Mouse (Mus musculus) leukemia stem cell, adult 10-12 weeks (primary cell): Measurements from ENCODE around the gene Shtn1. TPM values are rescaled to one million over a fixed set of nuclear protein-coding genes. Genes with fewer than 3 reads are reported as not detected.

ENCODE experiments used
- polyA plus RNA-seq: library from polyadenylated mRNA; stranded (reverse); fragments of >175 nt; gene quantifications from 2 replicates; pipeline ENCODE4 v1.2.3, GENCODE M21; 2012; ENCODE audit warnings: low replicate concordance

The Shtn1 gene
- 0.48 and 0.60 TPM in 2 replicates for polyA plus RNA-seq

GRCm38 (mm10) chr19:59075472-59076101, at the start of gene Shtn1:
Gene Shtn1, minus strand, starts transcription at chr19:59076100.

DNA sequence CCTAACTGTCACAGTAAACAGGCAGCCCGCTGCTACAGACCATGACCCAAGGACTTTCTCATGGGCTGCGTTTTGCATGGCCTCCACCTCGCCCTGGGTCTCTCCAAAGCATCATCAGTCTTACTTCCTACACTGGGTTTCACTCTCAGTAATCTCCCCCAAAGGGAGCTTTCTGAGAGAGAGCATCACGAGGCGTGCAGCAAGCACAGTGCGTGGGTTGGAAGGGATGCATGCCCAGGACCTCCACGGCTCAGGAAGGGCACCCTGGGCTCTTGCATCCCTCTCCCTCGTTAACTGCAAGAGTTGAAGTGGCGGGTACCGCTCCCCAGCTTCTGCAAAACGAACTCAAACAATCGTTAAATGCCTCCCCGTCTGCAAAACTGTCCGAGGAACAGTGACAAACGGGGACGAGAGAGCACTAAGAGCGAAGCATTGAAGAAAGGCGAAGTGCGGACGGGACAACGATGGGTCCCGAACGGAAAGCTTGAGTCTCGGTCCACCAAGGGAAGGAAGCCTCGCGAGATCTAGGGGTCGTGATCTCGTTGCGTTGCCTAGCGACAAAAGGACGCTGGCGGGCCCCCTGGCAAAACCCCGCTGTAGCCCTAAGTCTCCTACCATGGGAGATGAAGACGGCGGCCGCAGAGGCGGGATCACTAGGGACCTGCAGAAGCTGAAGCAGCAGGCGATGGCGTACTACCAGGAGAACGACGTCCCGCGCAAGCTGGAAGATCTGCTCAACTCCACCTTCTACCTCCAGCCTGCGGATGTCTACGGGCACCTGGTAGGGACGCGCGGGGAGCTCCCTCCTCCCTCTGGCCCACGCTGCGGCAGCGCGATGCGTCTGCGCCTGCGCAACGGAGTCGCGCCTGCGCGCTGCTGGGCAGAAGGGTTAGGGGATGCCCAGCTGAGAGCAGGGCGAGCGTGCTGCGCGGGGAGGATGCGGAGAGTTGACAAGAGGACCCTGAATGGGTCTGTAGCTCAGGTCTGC, 132.8 kb downstream of the Shtn1 start, which contains the start of the genes Eno4 and Hspa12a:
Gene Eno4 (plus strand): TSS at position 585 of the 988 bp plus-strand sequence.
Gene Hspa12a (minus strand): TSS at position 814 of the 988 bp plus-strand sequence.

Other genes with a start within 250 kb of the Shtn1 start
- gene Eno4, start 132.7 kb downstream of the Shtn1 start, polyA plus RNA-seq = not detected in 2 replicates
- gene Hspa12a, start 132.4 kb downstream of the Shtn1 start, polyA plus RNA-seq = 0.12 and 0.33 TPM in 2 replicates
- not detected in 2 replicates for gene Vax1, start 94.0 kb upstream of the Shtn1 start, polyA plus RNA-seq
- not detected in 2 replicates for gene Kcnk18, start 143.1 kb upstream of the Shtn1 start, polyA plus RNA-seq
- 0.06 and 0.07 TPM in 2 replicates for gene Slc18a2, start 184.8 kb upstream of the Shtn1 start, polyA plus RNA-seq
- gene Rps12-ps3, start 246.2 kb upstream of the Shtn1 start, polyA plus RNA-seq = 0.91 and 58.7 TPM in 2 replicates